Mouse (Mus musculus) forebrain, embryonic 16.5 days (tissue): ENCODE data around the gene Clptm1. TPM values are rescaled to one million over a fixed set of nuclear protein-coding genes. Genes with fewer than 3 reads are reported as not detected.
"Not testable (repeated sequence)": the region's sequence is repeated elsewhere in the genome, so short reads cannot be mapped to it uniquely, and the experiment has no call there.

Experiments
- ATAC-seq: fragments of 200-750 bp; cut with Nextera tagmentation; 2 replicates; pipeline ENCODE4 v1.8.0; 2017; ENCODE audit warnings: mild to moderate bottlenecking, moderate library complexity
- H3K27ac ChIP-seq: fragments of 300-500 bp; sonication (generic); 2 replicates; pipeline ENCODE4 v1.5.1; 2014; ENCODE audit warnings: low read length, control low read depth
- H3K27me3 ChIP-seq: fragments of 300-500 bp; sonication (generic); replicated peaks from 2 replicates; pipeline ENCODE4 v1.6.1; 2014; ENCODE audit warnings: low read length; ENCODE audit not compliant: control insufficient read depth, insufficient read depth
- H3K36me3 ChIP-seq: fragments of 300-500 bp; sonication (generic); 2 replicates; pipeline ENCODE4 v1.6.1; 2014; ENCODE audit not compliant: control insufficient read depth, insufficient read depth
- H3K4me1 ChIP-seq: fragments of 300-500 bp; sonication (generic); replicated peaks from 2 replicates; pipeline ENCODE4 v1.6.1; 2014; ENCODE audit warnings: low read length; ENCODE audit not compliant: control insufficient read depth, insufficient read depth
- H3K4me2 ChIP-seq: fragments of 300-500 bp; sonication (generic); 2 replicates; pipeline ENCODE4 v1.6.1; 2014; ENCODE audit warnings: mild to moderate bottlenecking, low read length, control low read depth
- H3K4me3 ChIP-seq: fragments of 300-500 bp; sonication (generic); replicated peaks from 2 replicates; pipeline ENCODE4 v1.5.1; 2014; ENCODE audit warnings: mild to moderate bottlenecking, low read length, control low read depth
- H3K9ac ChIP-seq: fragments of 300-500 bp; sonication (generic); replicated peaks from 2 replicates; pipeline ENCODE4 v1.6.1; 2014; ENCODE audit warnings: low read depth, low read length, control low read depth
- H3K9me3 ChIP-seq: fragments of 300-500 bp; sonication (generic); 2 replicates; pipeline ENCODE4 v1.6.1; 2016; ENCODE audit warnings: low read length; ENCODE audit not compliant: control insufficient read depth
- WGBS: fragments of 180-500 bp; shearing (Covaris S2); extraction: QIAGEN DNeasy Blood & Tissue Kit; methylation state at CpG from one replicate; pipeline ENCODE4 v1.1.7; 2014; 5-methylcytosine and 5-hydroxymethylcytosine counted together
- polyA plus RNA-seq: library from polyadenylated mRNA; unstranded; fragments of >200 nt; fragmentation: Nextera tagmentation; extraction: Ambion mirVana; gene quantifications from 2 replicates; pipeline ENCODE4 v1.2.1, GENCODE M21; 2015

The Clptm1 gene
- polyA plus RNA-seq, 1 experiment from 2014 or later: 92.5 TPM

DNA sequence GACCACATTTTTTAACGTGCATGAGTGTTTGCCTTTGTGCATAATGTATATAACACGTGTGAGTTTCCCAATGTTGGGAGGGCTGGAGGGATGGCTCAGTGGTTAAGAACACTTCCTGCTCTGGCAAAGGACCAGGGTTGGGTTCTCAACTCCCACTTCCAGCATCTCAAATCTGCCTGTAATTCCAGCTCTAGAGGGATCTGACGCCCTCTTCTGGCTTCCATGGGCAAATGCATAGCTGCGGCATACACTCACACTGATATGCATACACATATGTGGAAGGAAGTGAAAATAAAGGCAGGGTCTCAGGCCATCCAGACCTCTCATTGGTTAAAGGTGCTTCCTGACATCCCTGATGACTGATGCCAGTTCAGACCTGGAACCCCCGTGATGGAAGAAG is 57.5 kb downstream of the Clptm1 start:
- no peaks in the 10 kb centered on the region for H3K27me3 ChIP-seq
- no peaks in the 10 kb centered on the region for H3K9me3 ChIP-seq
- no peak overlapping the region for H3K9ac ChIP-seq
- ATAC-seq: no peak
- peaks cover 15% of the 10 kb centered on the region for H3K4me1 ChIP-seq
- H3K4me2 ChIP-seq: no peak overlapping the region
- H3K4me3 ChIP-seq: no peak overlapping the region
- WGBS: 84% methylated on average over 5 of the region's 5 CpGs
- no peak overlapping the region for H3K27ac ChIP-seq
- H3K36me3 ChIP-seq: no peaks in the 10 kb centered on the region

GRCm38 (mm10) chr7:19604606-19605214 is 60.1 kb downstream of the Clptm1 start:
- not testable (repeated sequence) for H3K9me3 ChIP-seq, H3K36me3 ChIP-seq, H3K27me3 ChIP-seq
- WGBS: 60% methylated on average over 10 of the region's 10 CpGs
- Histone ChIP-seq H3K4me1 (peaks cover 29% of the 10 kb centered on the region), H3K4me2 (peak overlapping the region; percentile 57), H3K4me3 (peak overlapping the region; percentile 73), H3K27ac (peak overlapping the region; percentile 48; the same call in 1 of the 2 replicates), H3K9ac (peak overlapping the region; percentile 84; the same call in 1 of the 2 replicates)
- peak; percentile 3; the same call in 1 of the 2 replicates for ATAC-seq

DNA sequence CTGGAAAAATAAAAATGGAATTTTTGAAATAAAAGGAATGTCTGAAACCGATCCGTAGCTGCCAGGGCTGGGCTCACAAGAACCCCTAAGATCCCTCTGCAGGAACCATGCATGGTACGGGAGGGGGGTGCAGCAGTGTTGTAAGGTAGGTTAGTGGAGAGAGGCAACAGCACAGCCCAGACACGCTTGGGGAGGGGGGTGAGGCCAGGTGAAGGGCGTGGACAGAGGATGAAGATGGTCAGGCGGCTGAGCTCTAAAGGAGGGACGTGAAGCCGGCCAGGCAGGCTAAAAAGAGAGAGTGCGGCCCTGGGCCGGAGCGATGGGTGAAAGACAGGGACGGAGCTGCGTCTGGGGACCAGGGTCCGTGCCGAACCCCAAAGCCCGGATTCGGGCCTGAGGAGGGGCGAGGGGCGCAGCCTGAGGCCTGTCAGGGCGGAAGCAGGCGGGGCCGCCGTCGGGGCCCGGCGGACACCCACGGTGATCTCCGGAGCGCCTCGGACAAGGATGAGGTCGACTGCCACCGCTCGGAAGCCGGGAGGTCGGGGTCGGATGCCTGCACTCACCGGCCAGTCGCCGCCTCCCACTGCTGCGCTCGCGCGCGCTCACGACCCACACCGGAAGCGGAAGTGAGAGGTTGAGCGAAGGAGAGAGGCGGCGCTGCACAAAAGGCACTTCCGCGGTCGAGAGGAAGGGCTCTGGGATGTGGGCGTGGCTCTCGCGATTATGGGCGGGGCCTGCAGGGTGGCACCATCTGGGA is 60.8 kb downstream of the Clptm1 start, which contains the start of gene Clasrp:
TSS of gene Clasrp (minus strand) at position 638 of the 757 bp plus-strand sequence.
- Histone ChIP-seq H3K27ac (peak within 1 kb of the TSS; percentile 48), H3K4me2 (peak within 1 kb of the TSS; percentile 57), H3K27me3 (no peaks in the 10 kb centered on the region), H3K4me3 (peak within 1 kb of the TSS; percentile 73), H3K9ac (peak within 1 kb of the TSS; percentile 84), H3K9me3 (no peaks in the 10 kb centered on the region), H3K36me3 (no peaks in the 10 kb centered on the region), H3K4me1 (peaks cover 29% of the 10 kb centered on the region)
- under 1% methylated on average over 56 of the region's 57 CpGs for WGBS
- peak; percentile 94 for ATAC-seq

- 76% methylated on average over 12 of the region's 12 CpGs for WGBS
- Histone ChIP-seq H3K27me3 (no peaks in the 10 kb centered on the region), H3K9ac (no peak overlapping the region), H3K4me2 (peak overlapping the region; percentile 57), H3K4me1 (peaks cover 29% of the 10 kb centered on the region), H3K27ac (no peak overlapping the region), H3K9me3 (no peaks in the 10 kb centered on the region), H3K36me3 (peaks cover 2% of the 10 kb centered on the region; the same call in 1 of the 2 replicates), H3K4me3 (peak overlapping the region; percentile 73; the same call in 1 of the 2 replicates)
- no peak for ATAC-seq
Measured at GRCm38 (mm10) chr7:19603055-19603454, 61.8 kb downstream of the Clptm1 start.

- no peak overlapping the region for H3K27ac ChIP-seq
- H3K4me3 ChIP-seq: no peak overlapping the region
- H3K27me3 ChIP-seq: no peaks in the 10 kb centered on the region
- ATAC-seq: no peak; the same call in 1 of the 2 replicates
- H3K4me2 ChIP-seq: no peak overlapping the region
- no peaks in the 10 kb centered on the region for H3K9me3 ChIP-seq
- H3K9ac ChIP-seq: no peak overlapping the region
- 52% methylated on average over 5 of the region's 5 CpGs for WGBS
- H3K4me1 ChIP-seq: peaks cover 29% of the 10 kb centered on the region
- peaks cover 9% of the 10 kb centered on the region for H3K36me3 ChIP-seq
Measured at GRCm38 (mm10) chr7:19600562-19600961, 64.3 kb downstream of the Clptm1 start.

DNA sequence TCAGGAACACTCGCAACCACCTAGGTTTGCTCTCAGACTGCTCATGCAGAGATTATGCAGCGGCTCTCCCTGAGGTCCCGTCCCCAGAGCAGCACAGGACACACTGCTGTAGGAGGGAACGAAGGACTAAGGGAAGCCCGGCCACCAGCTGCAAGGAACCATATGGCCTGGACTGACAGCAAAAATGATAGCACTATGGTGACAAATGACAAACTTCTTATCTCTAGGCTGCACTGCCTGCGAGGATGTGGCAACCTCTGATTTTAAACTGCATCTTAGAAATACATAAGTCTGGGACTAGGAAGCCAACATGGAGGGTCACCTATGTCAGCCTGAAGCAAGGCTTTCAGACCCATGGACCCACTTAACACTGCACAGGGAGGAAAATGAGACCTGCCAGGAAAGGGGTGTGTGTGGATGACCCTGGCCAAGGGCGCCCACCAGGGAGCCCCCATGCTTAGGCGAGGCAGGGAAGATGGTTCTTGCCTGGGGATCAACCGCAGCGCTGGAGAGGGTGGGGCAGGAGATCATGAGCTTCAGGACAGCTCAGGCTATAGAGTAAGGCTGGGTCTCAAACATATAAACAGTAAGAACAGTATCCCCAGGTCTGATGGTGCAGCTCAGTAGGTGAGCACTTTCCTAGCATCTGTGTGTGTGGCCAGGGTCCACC is 71.6 kb downstream of the Clptm1 start:
- Histone ChIP-seq H3K4me3 (no peak overlapping the region), H3K4me2 (no peak overlapping the region), H3K4me1 (no peaks in the 10 kb centered on the region), H3K27me3 (no peaks in the 10 kb centered on the region), H3K27ac (no peak overlapping the region), H3K9me3 (no peaks in the 10 kb centered on the region), H3K36me3 (peaks cover 49% of the 10 kb centered on the region), H3K9ac (no peak overlapping the region)
- WGBS: 94% methylated on average over 10 of the region's 10 CpGs
- no peak for ATAC-seq

- no peaks in the 10 kb centered on the region for H3K27me3 ChIP-seq
- peaks cover 61% of the 10 kb centered on the region for H3K36me3 ChIP-seq
- no peak overlapping the region for H3K27ac ChIP-seq
- H3K4me3 ChIP-seq: no peak overlapping the region
- no peak overlapping the region for H3K4me2 ChIP-seq
- no peaks in the 10 kb centered on the region; the same call in 1 of the 2 replicates for H3K9me3 ChIP-seq
- no peak overlapping the region for H3K9ac ChIP-seq
- ATAC-seq: peak; percentile 48
- H3K4me1 ChIP-seq: no peaks in the 10 kb centered on the region
- WGBS: 48% methylated on average over 3 of the region's 3 CpGs
Measured at GRCm38 (mm10) chr7:19589917-19590316, 74.9 kb downstream of the Clptm1 start.

- Histone ChIP-seq H3K4me3 (no peak overlapping the region), H3K27ac (no peak overlapping the region), H3K36me3 (peaks cover 66% of the 10 kb centered on the region), H3K27me3 (no peaks in the 10 kb centered on the region), H3K4me2 (no peak overlapping the region), H3K9ac (no peak overlapping the region), H3K9me3 (no peaks in the 10 kb centered on the region; the same call in 1 of the 2 replicates), H3K4me1 (no peaks in the 10 kb centered on the region)
- WGBS: 48% methylated on average over 3 of the region's 3 CpGs
- 0 out of 2 replicates have a peak, but pooled peaks have one; percentile 4 for ATAC-seq
Measured at GRCm38 (mm10) chr7:19589207-19589606, 75.6 kb downstream of the Clptm1 start.

GRCm38 (mm10) chr7:19586269-19586668 is 78.6 kb downstream of the Clptm1 start:
- H3K36me3 ChIP-seq: peaks cover 66% of the 10 kb centered on the region
- WGBS: 78% methylated on average over 43 of the region's 46 CpGs
- no peak overlapping the region for H3K4me2 ChIP-seq
- no peaks in the 10 kb centered on the region for H3K27me3 ChIP-seq
- no peak overlapping the region for H3K4me3 ChIP-seq
- H3K9ac ChIP-seq: no peak overlapping the region
- H3K9me3 ChIP-seq: no peaks in the 10 kb centered on the region; the same call in 1 of the 2 replicates
- no peak for ATAC-seq
- no peaks in the 10 kb centered on the region for H3K4me1 ChIP-seq
- H3K27ac ChIP-seq: no peak overlapping the region
